Mouse (Mus musculus): ENCODE data around the gene Olfr1264. TPM values are rescaled to one million over a fixed set of nuclear protein-coding genes. Genes with fewer than 3 reads are reported as not detected.

The Olfr1264 gene
- not detected in 2 replicates for polyA plus RNA-seq (2015; fragmentation: Nextera tagmentation; extraction: Ambion mirVana)

GRCm38 (mm10) chr2:90025477-90025876 is at the start of gene Olfr1264:
Gene Olfr1264 (minus strand): TSS chr2:90025577.
- no peaks in the 10 kb centered on the region for H3K36me3 ChIP-seq (replicated peaks)
- no peak for ATAC-seq (ENCODE audit: insufficient read depth)
- no peak within 1 kb of the TSS for H3K4me2 ChIP-seq
- no peaks in the 10 kb centered on the region for H3K4me1 ChIP-seq (replicated peaks)
- 51% methylated on average over 2 of the region's 2 CpGs for WGBS (ENCODE audit: insufficient replicate concordance)
- H3K9ac ChIP-seq, result no peak within 1 kb of the TSS
- no peak within 1 kb of the TSS for H3K27ac ChIP-seq (replicated peaks)
- no peaks in the 10 kb centered on the region for H3K9me3 ChIP-seq (replicated peaks)
- no peak within 1 kb of the TSS for H3K4me3 ChIP-seq (replicated peaks)
- no peaks in the 10 kb centered on the region for H3K27me3 ChIP-seq

GRCm38 (mm10) chr2:90070065-90070464 is 44.7 kb upstream of the Olfr1264 start:
- ATAC-seq (ENCODE audit: insufficient read depth), result no peak
- Histone ChIP-seq H3K36me3 (replicated peaks) (no peaks in the 10 kb centered on the region), H3K4me3 (replicated peaks) (no peak overlapping the region), H3K4me1 (replicated peaks) (no peaks in the 10 kb centered on the region), H3K9me3 (replicated peaks) (no peaks in the 10 kb centered on the region), H3K27ac (replicated peaks) (no peak overlapping the region), H3K4me2 (no peak overlapping the region), H3K27me3 (no peaks in the 10 kb centered on the region), H3K9ac (no peak overlapping the region)
- 48% methylated on average over 2 of the region's 2 CpGs for WGBS (ENCODE audit: insufficient replicate concordance)

GRCm38 (mm10) chr2:90063494-90063893 is 38.1 kb upstream of the Olfr1264 start, which contains the start of gene Olfr140:
Gene Olfr140 (minus strand): TSS chr2:90063594.
- H3K9me3 ChIP-seq (replicated peaks), result no peaks in the 10 kb centered on the region
- no peak within 1 kb of the TSS for H3K9ac ChIP-seq
- H3K27ac ChIP-seq (replicated peaks), result no peak within 1 kb of the TSS
- ATAC-seq (ENCODE audit: insufficient read depth), result no peak
- H3K4me1 ChIP-seq (replicated peaks), result no peaks in the 10 kb centered on the region
- H3K4me3 ChIP-seq (replicated peaks), result no peak within 1 kb of the TSS
- no peak within 1 kb of the TSS for H3K4me2 ChIP-seq
- H3K36me3 ChIP-seq (replicated peaks), result no peaks in the 10 kb centered on the region
- no peaks in the 10 kb centered on the region for H3K27me3 ChIP-seq

GRCm38 (mm10) chr2:90035037-90035436 is 9.7 kb upstream of the Olfr1264 start, which contains the start of gene Olfr1265:
Gene Olfr1265 (plus strand): TSS chr2:90035337.
- Histone ChIP-seq H3K36me3 (replicated peaks) (no peaks in the 10 kb centered on the region), H3K27me3 (no peaks in the 10 kb centered on the region), H3K4me2 (no peak within 1 kb of the TSS), H3K27ac (replicated peaks) (no peak within 1 kb of the TSS), H3K4me1 (replicated peaks) (no peaks in the 10 kb centered on the region), H3K9ac (no peak within 1 kb of the TSS), H3K9me3 (replicated peaks) (no peaks in the 10 kb centered on the region), H3K4me3 (replicated peaks) (no peak within 1 kb of the TSS)
- ATAC-seq (ENCODE audit: insufficient read depth), result no peak

GRCm38 (mm10) chr2:90011831-90012230 is 13.5 kb downstream of the Olfr1264 start, which contains the start of gene Olfr1263:
Gene Olfr1263 (plus strand): TSS chr2:90012131.
- ATAC-seq (ENCODE audit: insufficient read depth), result no peak
- Histone ChIP-seq H3K4me2 (no peak within 1 kb of the TSS), H3K9ac (no peak within 1 kb of the TSS), H3K4me3 (replicated peaks) (no peak within 1 kb of the TSS), H3K27ac (replicated peaks) (no peak within 1 kb of the TSS), H3K36me3 (replicated peaks) (no peaks in the 10 kb centered on the region), H3K9me3 (replicated peaks) (no peaks in the 10 kb centered on the region), H3K4me1 (replicated peaks) (no peaks in the 10 kb centered on the region), H3K27me3 (no peaks in the 10 kb centered on the region)
- WGBS (ENCODE audit: insufficient replicate concordance), result 44% methylated on average over 2 of the region's 2 CpGs

GRCm38 (mm10) chr2:89999845-90000244 is 25.5 kb downstream of the Olfr1264 start, which contains the start of gene Olfr1262:
Gene Olfr1262 (plus strand): TSS chr2:90000145.
- no peak within 1 kb of the TSS for H3K4me3 ChIP-seq (replicated peaks)
- ATAC-seq (ENCODE audit: insufficient read depth), result no peak
- H3K9ac ChIP-seq, result no peak within 1 kb of the TSS
- H3K4me1 ChIP-seq (replicated peaks), result no peaks in the 10 kb centered on the region
- no peaks in the 10 kb centered on the region for H3K36me3 ChIP-seq (replicated peaks)
- no peak within 1 kb of the TSS for H3K4me2 ChIP-seq
- H3K27me3 ChIP-seq, result no peaks in the 10 kb centered on the region
- no peaks in the 10 kb centered on the region for H3K9me3 ChIP-seq (replicated peaks)
- H3K27ac ChIP-seq (replicated peaks), result no peak within 1 kb of the TSS

GRCm38 (mm10) chr2:89990921-89991320 is 34.5 kb downstream of the Olfr1264 start, which contains the start of gene Olfr1261:
Gene Olfr1261 (plus strand): TSS chr2:89991221.
- H3K27me3 ChIP-seq, result no peaks in the 10 kb centered on the region
- no peaks in the 10 kb centered on the region for H3K9me3 ChIP-seq (replicated peaks)
- H3K4me1 ChIP-seq (replicated peaks), result no peaks in the 10 kb centered on the region
- no peak within 1 kb of the TSS for H3K27ac ChIP-seq (replicated peaks)
- no peaks in the 10 kb centered on the region for H3K36me3 ChIP-seq (replicated peaks)
- ATAC-seq (ENCODE audit: insufficient read depth), result no peak
- no peak within 1 kb of the TSS for H3K4me2 ChIP-seq
- H3K9ac ChIP-seq, result no peak within 1 kb of the TSS
- no peak within 1 kb of the TSS for H3K4me3 ChIP-seq (replicated peaks)

- H3K36me3 ChIP-seq (replicated peaks), result no peaks in the 10 kb centered on the region
- no peaks in the 10 kb centered on the region for H3K4me1 ChIP-seq (replicated peaks)
- 52% methylated on average over 2 of the region's 2 CpGs for WGBS (ENCODE audit: insufficient replicate concordance)
- H3K9ac ChIP-seq, result no peak overlapping the region
- no peak overlapping the region for H3K27ac ChIP-seq (replicated peaks)
- H3K27me3 ChIP-seq, result no peaks in the 10 kb centered on the region
- ATAC-seq (ENCODE audit: insufficient read depth), result no peak
- H3K4me3 ChIP-seq (replicated peaks), result no peak overlapping the region
- no peak overlapping the region for H3K4me2 ChIP-seq
- H3K9me3 ChIP-seq (replicated peaks), result no peaks in the 10 kb centered on the region
Measured at GRCm38 (mm10) chr2:89977709-89978108, 47.7 kb downstream of the Olfr1264 start.

GRCm38 (mm10) chr2:89974184-89974583 is 51.2 kb downstream of the Olfr1264 start, which contains the start of gene Olfr1260:
Gene Olfr1260 (plus strand): TSS chr2:89974340.
- Histone ChIP-seq H3K27ac (replicated peaks) (no peak within 1 kb of the TSS), H3K36me3 (replicated peaks) (no peaks in the 10 kb centered on the region), H3K4me3 (replicated peaks) (no peak within 1 kb of the TSS), H3K9ac (no peak within 1 kb of the TSS), H3K4me1 (replicated peaks) (no peaks in the 10 kb centered on the region), H3K4me2 (no peak within 1 kb of the TSS), H3K9me3 (replicated peaks) (no peaks in the 10 kb centered on the region), H3K27me3 (no peaks in the 10 kb centered on the region)
- ATAC-seq (ENCODE audit: insufficient read depth), result no peak
- WGBS (ENCODE audit: insufficient replicate concordance), result 43% methylated on average over 2 of the region's 2 CpGs

Other genes with a start within 250 kb of the Olfr1264 start
- not detected in 2 replicates for gene Olfr1254, start 232.0 kb downstream of the Olfr1264 start, polyA plus RNA-seq (2015; fragmentation: Nextera tagmentation; extraction: Ambion mirVana)
- gene Olfr1255, start 213.5 kb downstream of the Olfr1264 start, polyA plus RNA-seq (2015; fragmentation: Nextera tagmentation; extraction: Ambion mirVana), result not detected in 2 replicates
- not detected in 2 replicates for gene Olfr1256, start 184.0 kb downstream of the Olfr1264 start, polyA plus RNA-seq (2015; fragmentation: Nextera tagmentation; extraction: Ambion mirVana)
- gene Olfr48, start 177.4 kb downstream of the Olfr1264 start, polyA plus RNA-seq (2015; fragmentation: Nextera tagmentation; extraction: Ambion mirVana), result not detected in 2 replicates
- gene Olfr1257, start 147.1 kb downstream of the Olfr1264 start, polyA plus RNA-seq (2015; fragmentation: Nextera tagmentation; extraction: Ambion mirVana), result not detected in 2 replicates
- gene Olfr1258, start 98.3 kb downstream of the Olfr1264 start, polyA plus RNA-seq (2015; fragmentation: Nextera tagmentation; extraction: Ambion mirVana), result not detected in 2 replicates
- not detected in 2 replicates for gene Olfr1259, start 76.9 kb downstream of the Olfr1264 start, polyA plus RNA-seq (2015; fragmentation: Nextera tagmentation; extraction: Ambion mirVana)
- not detected in 2 replicates for gene Olfr1260, start 51.2 kb downstream of the Olfr1264 start, polyA plus RNA-seq (2015; fragmentation: Nextera tagmentation; extraction: Ambion mirVana)
- not detected in 2 replicates for gene Olfr1261, start 34.4 kb downstream of the Olfr1264 start, polyA plus RNA-seq (2015; fragmentation: Nextera tagmentation; extraction: Ambion mirVana)
- gene Olfr1262, start 25.4 kb downstream of the Olfr1264 start, polyA plus RNA-seq (2015; fragmentation: Nextera tagmentation; extraction: Ambion mirVana), result not detected in 2 replicates
- not detected in 2 replicates for gene Olfr1263, start 13.4 kb downstream of the Olfr1264 start, polyA plus RNA-seq (2015; fragmentation: Nextera tagmentation; extraction: Ambion mirVana)
- not detected in 2 replicates for gene Olfr1265, start 9.8 kb upstream of the Olfr1264 start, polyA plus RNA-seq (2015; fragmentation: Nextera tagmentation; extraction: Ambion mirVana)
- gene Olfr140, start 38.0 kb upstream of the Olfr1264 start, polyA plus RNA-seq (2015; fragmentation: Nextera tagmentation; extraction: Ambion mirVana), result not detected in 2 replicates
- gene Olfr1269, start 95.8 kb upstream of the Olfr1264 start, polyA plus RNA-seq (2015; fragmentation: Nextera tagmentation; extraction: Ambion mirVana), result not detected in 2 replicates
- gene Olfr32, start 116.7 kb upstream of the Olfr1264 start, polyA plus RNA-seq (2015; fragmentation: Nextera tagmentation; extraction: Ambion mirVana), result not detected in 2 replicates
- gene Olfr1270, start 127.5 kb upstream of the Olfr1264 start, polyA plus RNA-seq (2015; fragmentation: Nextera tagmentation; extraction: Ambion mirVana), result not detected in 2 replicates
- not detected in 2 replicates for gene Olfr1506, start 198.9 kb upstream of the Olfr1264 start, polyA plus RNA-seq (2015; fragmentation: Nextera tagmentation; extraction: Ambion mirVana)
- not detected in 2 replicates for gene Olfr142, start 232.0 kb upstream of the Olfr1264 start, polyA plus RNA-seq (2015; fragmentation: Nextera tagmentation; extraction: Ambion mirVana)
- gene Olfr1271, start 245.5 kb upstream of the Olfr1264 start, polyA plus RNA-seq (2015; fragmentation: Nextera tagmentation; extraction: Ambion mirVana), result not detected in 2 replicates